Mouse (Mus musculus): Measurements from ENCODE around the gene Rrnad1.

Rrnad1 gene

GRCm38 (mm10) chr3:87948378-87949265 lies 18.1 kb upstream of the Rrnad1 start, which contains the start of gene Crabp2:
Gene Crabp2, plus strand, starts transcription at chr3:87948666.
- DNase-seq = peak; percentile 36

- no peak for DNase-seq
These were observed 17.3 kb upstream of the Rrnad1 start for GRCm38 (mm10) chr3:87947811-87948199.

GRCm38 (mm10) chr3:87947056-87947810 lies 16.7 kb upstream of the Rrnad1 start:
- DNase-seq = no peak

GRCm38 (mm10) chr3:87946541-87946860 lies 16.0 kb upstream of the Rrnad1 start:
- DNase-seq = no peak

GRCm38 (mm10) chr3:87945781-87946540 lies 15.4 kb upstream of the Rrnad1 start:
- DNase-seq = no peak

GRCm38 (mm10) chr3:87944838-87945600 lies 14.5 kb upstream of the Rrnad1 start:
- DNase-seq = no peak

- no peak for DNase-seq
These were observed 13.1 kb upstream of the Rrnad1 start for GRCm38 (mm10) chr3:87943586-87943985.

- no peak for DNase-seq
These were observed 12.0 kb upstream of the Rrnad1 start for GRCm38 (mm10) chr3:87942471-87942870.

GRCm38 (mm10) chr3:87940611-87941010 lies 10.1 kb upstream of the Rrnad1 start:
- DNase-seq = no peak

- DNase-seq = peak; percentile 83
These were observed 5.3 kb upstream of the Rrnad1 start for GRCm38 (mm10) chr3:87935776-87936175.

GRCm38 (mm10) chr3:87935201-87935600 lies 4.7 kb upstream of the Rrnad1 start:
- no peak for DNase-seq

- no peak for DNase-seq
These were observed 4.0 kb upstream of the Rrnad1 start for GRCm38 (mm10) chr3:87934501-87934900.

GRCm38 (mm10) chr3:87934026-87934425 lies 3.5 kb upstream of the Rrnad1 start:
- DNase-seq = no peak

- no peak for DNase-seq
These were observed 1.0 kb downstream of the Rrnad1 start for GRCm38 (mm10) chr3:87929341-87930077.

- no peak for DNase-seq
These were observed 3.1 kb downstream of the Rrnad1 start for GRCm38 (mm10) chr3:87927452-87927851.

GRCm38 (mm10) chr3:87924996-87925395 lies 5.5 kb downstream of the Rrnad1 start:
- no peak for DNase-seq

GRCm38 (mm10) chr3:87920270-87920943 lies 10.1 kb downstream of the Rrnad1 start:
- no peak for DNase-seq

GRCm38 (mm10) chr3:87919336-87920108 lies 11.0 kb downstream of the Rrnad1 start, which contains the start of gene Mrpl24:
Gene Mrpl24, plus strand, starts transcription at chr3:87919506.
- DNase-seq = peak; percentile 74

GRCm38 (mm10) chr3:87918551-87918950 lies 12.0 kb downstream of the Rrnad1 start:
- DNase-seq = no peak

- no peak for DNase-seq
These were observed 13.5 kb downstream of the Rrnad1 start for GRCm38 (mm10) chr3:87916990-87917389.
